Mouse (Mus musculus): ENCODE data around the gene Bmp7.

GRCm38 (mm10) chr2:172909463-172909862 lies 30.7 kb downstream of the Bmp7 start:
- TF ChIP-seq CTCF (IDR thresholded peaks at IDR 0.05) = no peak
- TF ChIP-seq EP300 (IDR thresholded peaks at IDR 0.05) = no peak

Data from lung, postnatal 0 days (tissue).